Mouse (Mus musculus): ENCODE measurements around the gene Cdk6. TPM values are rescaled to one million over a fixed set of nuclear protein-coding genes. Genes with fewer than 3 reads are reported as not detected.
"Not testable (repeated sequence)": the region's sequence is repeated elsewhere in the genome, so short reads cannot be mapped to it uniquely, and the experiment has no call there.

Gene Cdk6
- polyA plus RNA-seq, 1 experiment from 2014 or later, result 16.6 TPM

GRCm38 (mm10) chr5:3324116-3324515 is 17.2 kb upstream of the Cdk6 start:
- ATAC-seq (ENCODE audit: low FRiP score, low TSS enrichment) (no peak), DNase-seq (ENCODE audit: low spot score) (no peak)
- Histone ChIP-seq H3K9ac (ENCODE audit: low read length) (no peak overlapping the region), H3K27me3 (ENCODE audit: control insufficient read depth, insufficient read depth, low read length) (no peaks in the 10 kb centered on the region), H3K4me2 (replicated peaks; ENCODE audit: low read depth) (no peak overlapping the region), H3K36me3 (ENCODE audit: control insufficient read depth, insufficient read depth, low read length) (no peaks in the 10 kb centered on the region), H3K4me3 (ENCODE audit: low read depth, low read length) (no peak overlapping the region), H3K27ac (replicated peaks) (no peak overlapping the region), H3K9me3 (ENCODE audit: control insufficient read depth, low read length) (no peaks in the 10 kb centered on the region), H3K4me1 (replicated peaks; ENCODE audit: control insufficient read depth, insufficient read depth) (no peaks in the 10 kb centered on the region)
- TF ChIP-seq CTCF (IDR thresholded peaks at IDR 0.05; ENCODE audit: low read depth), result no peak
- TF ChIP-seq EP300 (optimal IDR thresholded peaks at IDR 0.05), result no peak
- WGBS, result 63% methylated on average over 4 of the region's 4 CpGs

- no peak overlapping the region for H3K4me3 ChIP-seq (ENCODE audit: low read depth, low read length)
- H3K4me2 ChIP-seq (replicated peaks; ENCODE audit: low read depth), result no peak overlapping the region
- H3K27me3 ChIP-seq (ENCODE audit: control insufficient read depth, insufficient read depth, low read length), result no peaks in the 10 kb centered on the region
- 52% methylated on average over 1 of the region's 1 CpGs for whole genome bisulfite sequencing
- DNase-seq (ENCODE audit: low spot score), result no peak
- no peaks in the 10 kb centered on the region for H3K36me3 ChIP-seq (ENCODE audit: control insufficient read depth, insufficient read depth, low read length)
- no peak overlapping the region for H3K27ac ChIP-seq (replicated peaks)
- no peak overlapping the region for H3K9ac ChIP-seq (ENCODE audit: low read length)
- no peaks in the 10 kb centered on the region for H3K9me3 ChIP-seq (ENCODE audit: control insufficient read depth, low read length)
- H3K4me1 ChIP-seq (replicated peaks; ENCODE audit: control insufficient read depth, insufficient read depth), result no peaks in the 10 kb centered on the region
- no peak for TF ChIP-seq CTCF (IDR thresholded peaks at IDR 0.05; ENCODE audit: low read depth)
- no peak for TF ChIP-seq EP300 (optimal IDR thresholded peaks at IDR 0.05)
- ATAC-seq (ENCODE audit: low FRiP score, low TSS enrichment), result no peak
These were observed 11.9 kb upstream of the Cdk6 start for GRCm38 (mm10) chr5:3329361-3329760.

- ATAC-seq (ENCODE audit: low FRiP score, low TSS enrichment), result no peak
- Histone ChIP-seq H3K4me3 (ENCODE audit: low read depth, low read length) (no peak overlapping the region), H3K4me2 (replicated peaks; ENCODE audit: low read depth) (no peak overlapping the region), H3K4me1 (replicated peaks; ENCODE audit: control insufficient read depth, insufficient read depth) (no peaks in the 10 kb centered on the region), H3K27me3 (ENCODE audit: control insufficient read depth, insufficient read depth, low read length) (no peaks in the 10 kb centered on the region), H3K9me3 (ENCODE audit: control insufficient read depth, low read length) (no peaks in the 10 kb centered on the region), H3K9ac (ENCODE audit: low read length) (no peak overlapping the region), H3K36me3 (ENCODE audit: control insufficient read depth, insufficient read depth, low read length) (no peaks in the 10 kb centered on the region), H3K27ac (replicated peaks) (no peak overlapping the region)
- WGBS, result 24% methylated on average over 3 of the region's 3 CpGs
- no peak for DNase-seq (ENCODE audit: low spot score)
- TF ChIP-seq CTCF (IDR thresholded peaks at IDR 0.05; ENCODE audit: low read depth) (no peak), EP300 (optimal IDR thresholded peaks at IDR 0.05) (no peak)
These were observed 10.4 kb upstream of the Cdk6 start for GRCm38 (mm10) chr5:3330932-3331331.

- H3K36me3 ChIP-seq (ENCODE audit: control insufficient read depth, insufficient read depth, low read length), result not testable (repeated sequence)
These were observed 8.3 kb upstream of the Cdk6 start for GRCm38 (mm10) chr5:3333019-3333418.

GRCm38 (mm10) chr5:3340340-3341058 is 786 bp upstream of the Cdk6 start:
- WGBS, result 6% methylated on average over 15 of the region's 15 CpGs
- not testable (repeated sequence) for H3K4me1 ChIP-seq (replicated peaks; ENCODE audit: control insufficient read depth, insufficient read depth); H3K9me3 ChIP-seq (ENCODE audit: control insufficient read depth, low read length); H3K27me3 ChIP-seq (ENCODE audit: control insufficient read depth, insufficient read depth, low read length); DNase-seq (ENCODE audit: low spot score); H3K36me3 ChIP-seq (ENCODE audit: control insufficient read depth, insufficient read depth, low read length); H3K27ac ChIP-seq (replicated peaks); ATAC-seq (ENCODE audit: low FRiP score, low TSS enrichment)
- H3K4me2 ChIP-seq (replicated peaks; ENCODE audit: low read depth), result peak overlapping the region; percentile 99
- peak overlapping the region; percentile 75 for H3K4me3 ChIP-seq (ENCODE audit: low read depth, low read length)
- H3K9ac ChIP-seq (ENCODE audit: low read length), result peak overlapping the region; percentile 79

More at GRCm38 (mm10) chr5:3333019-3333418, 8.3 kb upstream of the Cdk6 start:
- not testable (repeated sequence) for H3K4me3 ChIP-seq (ENCODE audit: low read depth, low read length); H3K9me3 ChIP-seq (ENCODE audit: control insufficient read depth, low read length); H3K27ac ChIP-seq (replicated peaks); DNase-seq (ENCODE audit: low spot score); H3K4me2 ChIP-seq (replicated peaks; ENCODE audit: low read depth); ATAC-seq (ENCODE audit: low FRiP score, low TSS enrichment); H3K4me1 ChIP-seq (replicated peaks; ENCODE audit: control insufficient read depth, insufficient read depth); H3K27me3 ChIP-seq (ENCODE audit: control insufficient read depth, insufficient read depth, low read length); H3K9ac ChIP-seq (ENCODE audit: low read length)
- WGBS, result 92% methylated on average over 4 of the region's 4 CpGs

- WGBS, result 0% methylated on average over 60 of the region's 60 CpGs
- TF ChIP-seq EP300 (optimal IDR thresholded peaks at IDR 0.05) (no peak), CTCF (IDR thresholded peaks at IDR 0.05; ENCODE audit: low read depth) (no peak)
- peak; percentile 40 for ATAC-seq (ENCODE audit: low FRiP score, low TSS enrichment)
- H3K4me1 ChIP-seq (replicated peaks; ENCODE audit: control insufficient read depth, insufficient read depth), result no peaks in the 10 kb centered on the region
- no peaks in the 10 kb centered on the region for H3K27me3 ChIP-seq (ENCODE audit: control insufficient read depth, insufficient read depth, low read length)
- DNase-seq (ENCODE audit: low spot score), result peak; percentile 61
- H3K9ac ChIP-seq (ENCODE audit: low read length), result peak overlapping the region; percentile 79
- no peaks in the 10 kb centered on the region for H3K36me3 ChIP-seq (ENCODE audit: control insufficient read depth, insufficient read depth, low read length)
- H3K4me2 ChIP-seq (replicated peaks; ENCODE audit: low read depth), result peak overlapping the region; percentile 99
- H3K4me3 ChIP-seq (ENCODE audit: low read depth, low read length), result peak overlapping the region; percentile 75
- no peaks in the 10 kb centered on the region for H3K9me3 ChIP-seq (ENCODE audit: control insufficient read depth, low read length)
- peak overlapping the region; percentile 89 for H3K27ac ChIP-seq (replicated peaks)
These were observed 866 bp downstream of the Cdk6 start for GRCm38 (mm10) chr5:3341931-3342770.
